Mouse (Mus musculus) neural tube, embryonic 14.5 days (tissue): ENCODE results near the gene Farsb. TPM values are rescaled to one million over a fixed set of nuclear protein-coding genes. Genes with fewer than 3 reads are reported as not detected.
A peak's percentile ranks its signal among the peaks of the same experiment; 100 is the strongest.

Source experiments
- ATAC-seq: fragments of 200-750 bp; cut with Nextera tagmentation; 2 replicates; pipeline ENCODE4 v1.8.0; 2017; ENCODE audit warnings: low read depth, mild to moderate bottlenecking, moderate TSS enrichment, moderate library complexity
- H3K27ac ChIP-seq: fragments of 300-500 bp; sonication (generic); 2 replicates; pipeline ENCODE4 v1.5.1; 2014; ENCODE audit warnings: low read depth, mild to moderate bottlenecking, control low read depth, low read length, moderate library complexity, mixed read lengths
- H3K27me3 ChIP-seq: fragments of 300-500 bp; sonication (generic); 2 replicates; pipeline ENCODE4 v1.6.1; 2014; ENCODE audit warnings: low read length; ENCODE audit not compliant: control insufficient read depth, insufficient read depth
- H3K36me3 ChIP-seq: fragments of 300-500 bp; sonication (generic); 2 replicates; pipeline ENCODE4 v1.6.1; 2014; ENCODE audit warnings: low read length, mixed read lengths; ENCODE audit not compliant: control insufficient read depth, insufficient read depth
- H3K4me1 ChIP-seq: fragments of 300-500 bp; sonication (generic); 2 replicates; pipeline ENCODE4 v1.6.1; 2014; ENCODE audit warnings: low read length; ENCODE audit not compliant: control insufficient read depth, insufficient read depth
- H3K4me2 ChIP-seq: fragments of 300-500 bp; sonication (generic); 2 replicates; pipeline ENCODE4 v1.6.1; 2014; ENCODE audit warnings: mild to moderate bottlenecking, low read depth, low read length, control low read depth
- H3K4me3 ChIP-seq: fragments of 300-500 bp; sonication (generic); 2 replicates; pipeline ENCODE4 v1.5.1; 2014; ENCODE audit warnings: low read depth, low read length, control low read depth, mixed read lengths
- H3K9ac ChIP-seq: fragments of 300-500 bp; sonication (generic); replicated peaks from 2 replicates; pipeline ENCODE4 v1.6.1; 2014; ENCODE audit warnings: low read depth, mild to moderate bottlenecking, control low read depth, low read length, mixed read lengths
- H3K9me3 ChIP-seq: fragments of 300-500 bp; sonication (generic); 2 replicates; pipeline ENCODE4 v1.6.1; 2016; ENCODE audit warnings: low read length; ENCODE audit not compliant: control insufficient read depth
- WGBS: fragments of 180-500 bp; shearing (Covaris S2); extraction: QIAGEN DNeasy Blood & Tissue Kit; methylation state at CpG from one replicate; pipeline ENCODE4 v1.1.7; 2014; 5-methylcytosine and 5-hydroxymethylcytosine counted together
- polyA plus RNA-seq: library from polyadenylated mRNA; unstranded; fragments of >200 nt; fragmentation: Nextera tagmentation; extraction: Ambion mirVana; gene quantifications from 2 replicates; pipeline ENCODE4 v1.2.1, GENCODE M21; 2014

Farsb gene
- polyA plus RNA-seq, 1 experiment from 2014 or later = 171 TPM

DNA sequence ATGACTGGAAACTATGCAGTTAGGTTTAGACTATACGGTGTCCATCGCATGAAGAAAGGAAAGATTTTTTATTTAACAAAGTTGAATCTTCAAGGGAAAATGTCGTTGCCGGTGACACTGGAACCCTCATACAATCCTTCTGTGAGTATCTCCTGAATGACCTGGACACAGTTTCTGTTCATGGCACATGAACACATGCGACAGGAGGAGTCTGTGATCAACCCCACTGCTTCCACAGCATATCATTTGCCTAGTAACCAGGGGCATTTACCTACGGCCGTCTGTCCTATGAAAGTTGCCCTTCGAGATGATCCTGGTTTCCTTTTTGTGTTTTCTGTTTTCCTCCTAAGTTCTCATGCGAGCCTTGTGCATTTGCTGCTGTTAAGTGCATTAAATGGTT is 55.2 kb downstream of the Farsb start:
- WGBS = 95% methylated on average over 9 of the region's 9 CpGs

DNA sequence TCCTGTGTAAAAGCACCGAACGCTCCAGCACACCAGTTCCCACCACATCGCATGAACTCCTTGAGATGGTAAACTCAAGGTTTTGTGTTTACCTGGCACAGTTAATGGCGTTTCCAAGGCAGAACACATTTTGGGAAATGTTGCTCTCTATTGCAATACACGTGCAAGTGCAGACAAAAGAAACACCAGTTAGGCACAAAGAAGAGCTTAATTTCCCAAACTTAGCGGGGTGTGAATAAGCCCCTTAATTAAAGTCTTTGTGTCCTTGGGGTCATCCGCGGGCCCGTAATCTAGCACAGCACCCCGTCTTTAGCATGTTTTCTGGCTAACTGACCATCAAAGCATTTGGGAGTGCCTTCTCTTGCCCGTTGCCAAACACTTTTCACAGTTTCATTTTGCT is 59.8 kb downstream of the Farsb start:
- Histone ChIP-seq H3K9ac (no peak overlapping the region), H3K4me1 (no peaks in the 10 kb centered on the region), H3K4me3 (no peak overlapping the region), H3K4me2 (no peak overlapping the region), H3K36me3 (no peaks in the 10 kb centered on the region), H3K9me3 (no peaks in the 10 kb centered on the region), H3K27me3 (no peaks in the 10 kb centered on the region), H3K27ac (no peak overlapping the region)
- WGBS = 43% methylated on average over 11 of the region's 11 CpGs
- ATAC-seq = no peak

More for the DNA sequence above, 55.2 kb downstream of the Farsb start:
- Histone ChIP-seq H3K4me3 (no peak overlapping the region), H3K36me3 (no peaks in the 10 kb centered on the region), H3K4me2 (no peak overlapping the region), H3K9ac (no peak overlapping the region), H3K4me1 (no peaks in the 10 kb centered on the region), H3K9me3 (no peaks in the 10 kb centered on the region), H3K27me3 (no peaks in the 10 kb centered on the region), H3K27ac (no peak overlapping the region)
- ATAC-seq = no peak

DNA sequence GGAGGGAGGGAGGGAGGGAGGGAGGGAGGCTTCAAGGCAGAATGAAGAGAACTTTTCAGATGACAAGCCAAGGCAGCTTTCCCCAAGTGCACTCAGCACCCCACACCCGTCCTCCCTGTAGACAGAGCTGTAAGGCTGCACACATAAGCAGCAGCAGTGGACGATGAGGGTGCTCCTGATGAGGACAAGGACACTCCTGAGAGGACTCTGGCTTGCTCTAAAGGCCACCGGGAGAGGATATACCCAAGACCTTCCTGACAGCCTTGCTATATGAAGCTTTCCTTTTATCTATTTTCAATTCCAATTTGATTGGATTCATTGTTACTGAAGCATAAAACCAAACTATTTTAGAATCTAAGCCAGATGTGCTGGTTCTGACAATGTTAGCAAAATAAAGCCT is 61.9 kb downstream of the Farsb start:
- no peak for ATAC-seq
- Histone ChIP-seq H3K4me1 (no peaks in the 10 kb centered on the region), H3K9me3 (no peaks in the 10 kb centered on the region), H3K27ac (no peak overlapping the region), H3K36me3 (no peaks in the 10 kb centered on the region), H3K4me2 (no peak overlapping the region), H3K9ac (no peak overlapping the region), H3K27me3 (no peaks in the 10 kb centered on the region), H3K4me3 (no peak overlapping the region)
- WGBS = 65% methylated on average over 3 of the region's 3 CpGs

DNA sequence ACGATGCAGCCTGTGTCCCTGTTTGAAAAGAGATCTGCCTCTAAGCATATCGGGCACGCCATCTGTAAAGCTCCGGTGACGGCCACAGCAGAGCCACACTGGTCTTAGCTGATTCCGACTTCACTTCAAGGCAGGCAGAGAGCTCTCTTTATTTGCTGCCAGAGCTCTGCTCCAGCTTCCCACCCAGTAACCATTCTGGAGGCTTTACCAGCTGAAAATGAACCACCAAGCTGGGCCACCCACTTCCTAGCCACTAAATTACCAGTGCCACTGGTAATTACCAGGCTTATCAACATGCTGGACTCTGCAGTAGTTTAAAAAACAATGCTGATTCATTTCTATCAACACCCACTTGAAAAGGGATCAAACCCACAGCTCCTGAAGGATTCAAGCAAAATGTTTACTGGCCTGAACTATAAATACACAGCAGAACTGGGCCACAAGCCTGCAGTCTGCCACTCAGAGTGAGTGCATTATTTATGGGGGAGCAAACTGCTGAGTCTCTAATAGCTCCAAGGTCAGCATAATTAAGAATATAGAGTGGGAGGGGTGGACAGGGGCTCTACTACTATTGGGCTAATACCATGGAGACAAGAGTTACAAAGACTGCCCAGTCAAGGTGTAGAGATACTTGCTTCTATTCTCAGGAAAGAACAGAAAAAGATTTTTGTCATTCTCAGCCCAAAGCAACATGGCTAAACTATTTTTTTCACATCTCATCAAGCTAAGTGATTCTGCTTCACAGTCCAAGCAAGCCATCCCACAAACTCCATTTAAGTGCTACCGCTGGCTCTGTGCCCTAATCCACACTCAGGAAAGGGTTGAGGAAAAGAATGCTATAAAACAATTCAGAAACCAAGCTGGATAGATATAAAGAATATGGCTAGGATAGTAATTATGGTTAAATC is 62.6 kb downstream of the Farsb start:
- no peak overlapping the region for H3K27ac ChIP-seq
- no peaks in the 10 kb centered on the region for H3K4me1 ChIP-seq
- 84% methylated on average over 7 of the region's 7 CpGs for WGBS
- H3K9ac ChIP-seq = no peak overlapping the region
- ATAC-seq = peak; percentile 41; the same call in 1 of the 2 replicates
- no peak overlapping the region for H3K4me3 ChIP-seq
- no peaks in the 10 kb centered on the region for H3K9me3 ChIP-seq
- no peaks in the 10 kb centered on the region for H3K36me3 ChIP-seq
- H3K4me2 ChIP-seq = no peak overlapping the region
- H3K27me3 ChIP-seq = no peaks in the 10 kb centered on the region

DNA sequence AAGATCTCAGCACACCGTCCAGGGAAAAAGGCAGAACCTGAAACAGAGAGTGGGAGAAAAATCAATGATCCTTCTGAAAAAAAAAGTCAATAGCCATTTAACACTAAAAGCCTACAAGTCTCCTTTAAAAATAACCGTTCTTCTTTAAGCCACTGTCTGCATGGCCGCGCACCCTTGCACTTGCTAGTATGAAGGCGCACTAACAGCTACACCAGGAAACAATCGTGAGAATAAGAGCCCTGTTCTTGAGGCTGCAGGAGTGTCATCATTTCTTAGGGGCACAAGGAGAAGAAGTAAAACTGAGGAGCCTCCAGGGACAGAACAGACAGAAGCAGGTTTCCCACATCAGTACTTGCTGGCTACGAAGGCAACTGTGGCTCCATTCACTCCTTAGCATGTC is 63.4 kb downstream of the Farsb start:
- no peak overlapping the region for H3K9ac ChIP-seq
- no peak for ATAC-seq

DNA sequence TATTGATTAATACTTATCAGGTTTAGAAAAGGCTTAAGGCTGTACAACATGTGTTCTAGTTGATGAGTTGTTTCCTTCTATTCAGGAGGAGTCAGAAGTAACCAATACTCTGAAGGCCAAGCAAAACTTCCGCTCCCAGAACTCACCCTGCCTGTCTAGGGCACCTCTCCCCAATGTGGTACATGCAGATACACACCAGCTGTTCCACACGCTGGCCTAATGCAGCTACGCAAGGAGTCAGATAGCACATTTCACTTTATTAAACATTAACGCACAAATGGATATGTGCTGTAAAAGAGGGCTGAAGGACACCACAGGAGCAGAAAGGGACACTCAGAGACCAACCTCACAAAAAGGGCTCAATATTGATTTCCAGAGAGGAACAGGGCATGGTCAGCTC is 63.8 kb downstream of the Farsb start:
- no peak overlapping the region for H3K4me2 ChIP-seq
- no peak overlapping the region for H3K27ac ChIP-seq
- H3K27me3 ChIP-seq = no peaks in the 10 kb centered on the region
- H3K4me1 ChIP-seq = no peaks in the 10 kb centered on the region
- H3K4me3 ChIP-seq = no peak overlapping the region
- no peaks in the 10 kb centered on the region for H3K36me3 ChIP-seq
- H3K9ac ChIP-seq = no peak overlapping the region
- WGBS = 89% methylated on average over 4 of the region's 4 CpGs
- no peak for ATAC-seq
- no peaks in the 10 kb centered on the region for H3K9me3 ChIP-seq

More for the DNA sequence above, 63.4 kb downstream of the Farsb start:
- Histone ChIP-seq H3K27ac (no peak overlapping the region), H3K4me3 (no peak overlapping the region), H3K4me2 (no peak overlapping the region), H3K36me3 (no peaks in the 10 kb centered on the region), H3K27me3 (no peaks in the 10 kb centered on the region), H3K4me1 (no peaks in the 10 kb centered on the region), H3K9me3 (no peaks in the 10 kb centered on the region)
- 79% methylated on average over 7 of the region's 7 CpGs for WGBS

DNA sequence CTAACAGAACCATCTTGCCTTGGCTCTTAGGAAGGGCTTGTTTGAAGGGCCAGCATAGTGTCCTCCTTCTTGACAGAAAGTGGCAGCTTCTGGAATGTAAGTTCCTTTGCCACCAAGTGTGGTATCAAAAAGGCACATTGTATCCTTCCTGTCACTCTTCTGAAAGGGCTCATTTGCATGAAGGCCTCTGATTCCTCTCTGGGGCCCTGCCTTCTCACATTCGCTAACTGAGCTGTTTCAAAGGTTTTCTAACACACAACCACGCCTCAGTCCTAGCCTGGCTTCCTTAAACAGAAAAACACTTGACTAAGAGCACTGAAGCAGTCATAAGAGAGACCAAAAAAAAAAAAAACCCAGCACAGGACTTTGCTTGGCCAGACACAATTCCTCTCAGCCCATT is 66.1 kb downstream of the Farsb start:
- H3K27me3 ChIP-seq = no peaks in the 10 kb centered on the region
- H3K9ac ChIP-seq = no peak overlapping the region
- no peak overlapping the region for H3K27ac ChIP-seq
- WGBS = 48% methylated on average over 2 of the region's 2 CpGs
- H3K9me3 ChIP-seq = no peaks in the 10 kb centered on the region
- H3K4me2 ChIP-seq = no peak overlapping the region
- H3K36me3 ChIP-seq = no peaks in the 10 kb centered on the region
- ATAC-seq = no peak
- no peak overlapping the region for H3K4me3 ChIP-seq
- no peaks in the 10 kb centered on the region for H3K4me1 ChIP-seq

DNA sequence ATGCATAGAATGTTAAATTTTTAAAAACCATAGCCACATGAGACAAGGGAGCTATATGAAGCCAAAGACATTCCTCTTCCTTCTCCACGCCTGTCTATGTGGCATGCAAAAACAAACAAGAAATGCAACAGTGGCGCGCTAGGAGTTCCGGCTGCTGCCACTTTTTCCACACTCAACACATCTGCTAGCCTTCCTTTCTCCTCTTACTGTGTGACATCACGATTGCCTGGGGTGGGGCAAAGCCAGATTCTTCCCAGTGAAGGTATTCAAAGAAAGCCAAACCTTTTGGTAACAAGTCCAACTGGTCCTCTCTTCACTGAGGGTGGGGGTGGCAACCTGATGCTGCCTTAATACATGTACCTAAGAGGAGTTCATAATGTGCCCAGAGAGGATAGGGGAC is 66.9 kb downstream of the Farsb start:
- WGBS = 77% methylated on average over 5 of the region's 5 CpGs
- no peaks in the 10 kb centered on the region for H3K4me1 ChIP-seq
- no peak overlapping the region for H3K9ac ChIP-seq
- no peak overlapping the region for H3K27ac ChIP-seq
- H3K4me3 ChIP-seq = no peak overlapping the region
- H3K36me3 ChIP-seq = no peaks in the 10 kb centered on the region
- H3K27me3 ChIP-seq = no peaks in the 10 kb centered on the region
- no peak for ATAC-seq
- H3K4me2 ChIP-seq = no peak overlapping the region
- H3K9me3 ChIP-seq = no peaks in the 10 kb centered on the region

DNA sequence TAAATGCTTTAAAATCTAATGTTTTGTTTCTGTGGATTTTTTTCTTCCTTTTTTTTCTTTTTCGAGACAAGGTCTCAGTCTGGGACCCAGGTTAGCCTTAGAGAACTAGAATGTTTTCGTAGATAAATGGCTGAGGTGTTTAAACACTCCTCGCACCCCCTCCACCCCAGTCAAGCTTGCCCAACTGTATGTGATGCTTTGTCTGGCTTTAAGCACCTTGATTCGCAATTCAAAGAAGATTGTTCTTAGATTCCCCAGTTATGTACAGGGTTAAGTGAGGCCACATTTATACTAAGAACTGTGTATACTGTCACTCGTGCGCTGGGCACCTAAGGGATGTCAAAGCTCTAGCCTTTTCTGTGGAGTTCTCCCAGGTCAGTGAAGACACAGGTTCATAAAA is 68.4 kb downstream of the Farsb start:
- no peak for ATAC-seq
- Histone ChIP-seq H3K4me2 (no peak overlapping the region), H3K9me3 (no peaks in the 10 kb centered on the region), H3K9ac (no peak overlapping the region), H3K36me3 (no peaks in the 10 kb centered on the region), H3K27ac (no peak overlapping the region), H3K4me1 (no peaks in the 10 kb centered on the region), H3K27me3 (no peaks in the 10 kb centered on the region), H3K4me3 (no peak overlapping the region)
- WGBS = 93% methylated on average over 6 of the region's 6 CpGs
